Mouse (Mus musculus) forebrain, embryonic 11.5 days (tissue): ENCODE results near the gene Tbl1x. TPM values are rescaled to one million over a fixed set of nuclear protein-coding genes. Genes with fewer than 3 reads are reported as not detected.

Source experiments
- ATAC-seq: fragments of 200-750 bp; cut with Nextera tagmentation; replicated peaks from 2 replicates; pipeline ENCODE4 v1.8.0; 2017; ENCODE audit warnings: moderate TSS enrichment; ENCODE audit not compliant: low FRiP score
- DNase-seq: peaks from one replicate; pipeline ENCODE4 v3.0.0-alpha.2; 2017; ENCODE audit warnings: low spot score
- H3K27ac ChIP-seq: fragments of 300-500 bp; sonication (generic); 2 replicates; pipeline ENCODE4 v1.5.1; 2014; ENCODE audit warnings: low read depth, low read length
- H3K27me3 ChIP-seq: fragments of 300-500 bp; sonication (generic); 2 replicates; pipeline ENCODE4 v1.6.1; 2014; ENCODE audit warnings: mild to moderate bottlenecking, low read length, mixed read lengths; ENCODE audit not compliant: control insufficient read depth, insufficient read depth
- H3K36me3 ChIP-seq: fragments of 300-500 bp; sonication (generic); 2 replicates; pipeline ENCODE4 v1.6.1; 2014; ENCODE audit warnings: mild to moderate bottlenecking, low read length, moderate library complexity, mixed read lengths; ENCODE audit not compliant: control insufficient read depth, insufficient read depth
- H3K4me1 ChIP-seq: fragments of 300-500 bp; sonication (generic); replicated peaks from 2 replicates; pipeline ENCODE4 v1.6.1; 2014; ENCODE audit warnings: low read length, mixed read lengths; ENCODE audit not compliant: control insufficient read depth, insufficient read depth
- H3K4me2 ChIP-seq: fragments of 300-500 bp; sonication (generic); 2 replicates; pipeline ENCODE4 v1.6.1; 2014; ENCODE audit warnings: low read depth, mild to moderate bottlenecking, low read length, moderate library complexity, mixed read lengths; ENCODE audit not compliant: severe bottlenecking
- H3K4me3 ChIP-seq: fragments of 300-500 bp; sonication (generic); 2 replicates; pipeline ENCODE4 v1.5.1; 2014; ENCODE audit warnings: low read depth, low read length
- H3K9ac ChIP-seq: fragments of 300-500 bp; sonication (generic); 2 replicates; pipeline ENCODE4 v1.6.1; 2014; ENCODE audit warnings: low read length
- H3K9me3 ChIP-seq: fragments of 300-500 bp; sonication (generic); 2 replicates; pipeline ENCODE4 v1.6.1; 2016; ENCODE audit warnings: low read length, mixed read lengths; ENCODE audit not compliant: control insufficient read depth
- WGBS: fragments of 180-500 bp; shearing (Covaris S2); extraction: QIAGEN DNeasy Blood & Tissue Kit; methylation state at CpG from one replicate; pipeline ENCODE4 v1.1.7; 2014; 5-methylcytosine and 5-hydroxymethylcytosine counted together
- polyA plus RNA-seq: library from polyadenylated mRNA; unstranded; fragments of >200 nt; fragmentation: Nextera tagmentation; extraction: Ambion mirVana; gene quantifications from 2 replicates; pipeline ENCODE4 v1.2.1, GENCODE M21; 2014

The Tbl1x gene
- polyA plus RNA-seq, 1 experiment from 2014 or later = 79.4 TPM

- WGBS = 70% methylated on average over 2 of the region's 2 CpGs
- H3K27ac ChIP-seq = no peak overlapping the region
Observed at GRCm38 (mm10) chrX:77608947-77609703, 98.3 kb downstream of the Tbl1x start.

GRCm38 (mm10) chrX:77611938-77612337, 101.1 kb downstream of the Tbl1x start:
- ATAC-seq (no peak), DNase-seq (no peak)
- H3K4me3 ChIP-seq = no peak overlapping the region
- H3K27ac ChIP-seq = no peak overlapping the region
- no peaks in the 10 kb centered on the region for H3K9me3 ChIP-seq
- H3K9ac ChIP-seq = no peak overlapping the region
- H3K4me1 ChIP-seq = no peaks in the 10 kb centered on the region
- H3K36me3 ChIP-seq = no peaks in the 10 kb centered on the region
- no peak overlapping the region for H3K4me2 ChIP-seq
- no peaks in the 10 kb centered on the region for H3K27me3 ChIP-seq
- WGBS = 85% methylated on average over 3 of the region's 3 CpGs

More at GRCm38 (mm10) chrX:77608947-77609703, 98.3 kb downstream of the Tbl1x start:
- Histone ChIP-seq H3K9ac (no peak overlapping the region), H3K4me2 (no peak overlapping the region), H3K27me3 (no peaks in the 10 kb centered on the region), H3K36me3 (no peaks in the 10 kb centered on the region), H3K9me3 (no peaks in the 10 kb centered on the region), H3K4me1 (no peaks in the 10 kb centered on the region), H3K4me3 (no peak overlapping the region)
- DNase-seq (no peak), ATAC-seq (no peak)

GRCm38 (mm10) chrX:77613041-77613440, 102.2 kb downstream of the Tbl1x start:
- 100% methylated on average over 1 of the region's 1 CpGs for WGBS
- no peak overlapping the region for H3K4me3 ChIP-seq
- H3K27ac ChIP-seq = no peak overlapping the region
- no peaks in the 10 kb centered on the region for H3K9me3 ChIP-seq
- ATAC-seq (no peak), DNase-seq (no peak)
- no peaks in the 10 kb centered on the region for H3K4me1 ChIP-seq
- no peak overlapping the region for H3K9ac ChIP-seq
- no peak overlapping the region for H3K4me2 ChIP-seq
- H3K36me3 ChIP-seq = no peaks in the 10 kb centered on the region
- H3K27me3 ChIP-seq = no peaks in the 10 kb centered on the region

DNA sequence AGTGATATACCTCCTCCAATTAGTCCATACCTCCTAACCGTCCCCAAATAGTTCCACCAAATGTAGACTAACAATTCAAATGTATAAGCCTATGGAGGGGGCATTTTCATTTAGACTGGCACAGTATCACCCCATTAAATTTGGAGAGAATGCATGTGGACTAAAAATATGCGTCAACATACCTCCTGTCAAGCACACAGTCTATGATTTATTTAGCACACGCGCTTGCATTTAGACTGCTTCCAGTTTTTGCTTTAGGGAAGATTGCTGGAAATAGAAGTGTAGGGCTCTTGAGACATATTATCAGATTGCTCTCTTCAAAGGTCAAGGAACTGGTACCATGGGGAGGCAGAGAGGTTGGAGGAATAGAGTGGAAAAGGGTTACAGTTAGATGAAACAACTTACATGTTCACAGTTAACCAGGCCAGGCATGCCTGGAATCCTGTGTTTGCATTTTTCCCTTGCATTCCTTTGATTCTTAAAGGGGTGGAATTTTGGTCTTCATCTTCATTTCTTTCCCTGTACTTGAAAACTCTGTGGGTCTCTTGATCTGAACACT, 105.0 kb downstream of the Tbl1x start:
- no peaks in the 10 kb centered on the region for H3K27me3 ChIP-seq
- WGBS = 81% methylated on average over 4 of the region's 4 CpGs
- no peak for DNase-seq
- H3K36me3 ChIP-seq = no peaks in the 10 kb centered on the region
- no peak for ATAC-seq
- H3K4me1 ChIP-seq = no peaks in the 10 kb centered on the region
- no peak overlapping the region for H3K27ac ChIP-seq
- H3K4me3 ChIP-seq = no peak overlapping the region
- no peak overlapping the region for H3K9ac ChIP-seq
- no peaks in the 10 kb centered on the region for H3K9me3 ChIP-seq
- no peak overlapping the region for H3K4me2 ChIP-seq

GRCm38 (mm10) chrX:77617368-77618144, 106.7 kb downstream of the Tbl1x start:
- no peak overlapping the region for H3K4me2 ChIP-seq
- H3K4me3 ChIP-seq = no peak overlapping the region
- WGBS = 90% methylated on average over 6 of the region's 6 CpGs

DNA sequence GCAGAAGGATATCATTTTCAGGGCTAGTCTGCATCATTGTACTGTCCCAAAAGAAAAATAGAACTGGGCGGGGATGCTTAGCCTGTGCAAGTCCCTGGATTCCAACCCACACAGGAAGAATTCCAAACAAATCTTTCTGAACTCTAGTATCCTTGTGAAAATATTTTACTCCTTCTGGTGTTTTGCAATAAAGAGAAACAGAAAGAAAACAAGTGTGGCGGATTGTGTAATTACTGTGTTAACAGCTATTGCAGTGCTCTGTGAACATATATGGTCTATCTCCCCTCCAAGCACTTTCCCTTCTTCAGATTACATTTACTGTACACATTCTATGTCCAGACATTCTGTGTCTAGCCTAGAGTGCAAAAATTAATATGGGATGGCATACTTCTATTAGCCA, 119.6 kb downstream of the Tbl1x start:
- H3K4me2 ChIP-seq = no peak overlapping the region
- no peaks in the 10 kb centered on the region for H3K27me3 ChIP-seq
- H3K9ac ChIP-seq = no peak overlapping the region
- H3K27ac ChIP-seq = no peak overlapping the region
- no peak for DNase-seq
- H3K4me3 ChIP-seq = no peak overlapping the region
- H3K36me3 ChIP-seq = no peaks in the 10 kb centered on the region
- ATAC-seq = no peak
- 88% methylated on average over 2 of the region's 2 CpGs for WGBS
- no peaks in the 10 kb centered on the region for H3K9me3 ChIP-seq
- no peaks in the 10 kb centered on the region for H3K4me1 ChIP-seq

More at GRCm38 (mm10) chrX:77617368-77618144, 106.7 kb downstream of the Tbl1x start:
- Histone ChIP-seq H3K4me1 (no peaks in the 10 kb centered on the region), H3K9ac (no peak overlapping the region), H3K27me3 (no peaks in the 10 kb centered on the region), H3K27ac (no peak overlapping the region), H3K9me3 (no peaks in the 10 kb centered on the region), H3K36me3 (no peaks in the 10 kb centered on the region)
- no peak for DNase-seq
- ATAC-seq = no peak

DNA sequence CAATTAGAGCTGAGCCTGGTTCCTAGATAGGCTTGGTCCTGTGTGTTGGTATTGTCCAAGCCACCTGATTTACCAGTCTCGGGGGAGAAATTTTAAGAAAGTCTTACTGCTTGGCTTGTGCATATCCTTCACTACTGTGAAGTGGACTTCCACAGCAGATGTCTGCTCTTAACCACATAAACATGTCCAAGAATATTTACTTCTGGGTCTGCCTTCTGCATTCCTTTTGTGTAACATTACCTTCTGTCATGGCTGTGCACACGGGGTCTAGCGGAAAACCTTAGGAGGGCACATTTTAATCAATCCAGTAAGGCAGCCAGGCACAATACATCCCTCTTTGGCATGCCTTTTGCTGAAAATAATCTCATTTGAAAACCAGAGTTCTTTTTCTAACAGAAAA, 125.7 kb downstream of the Tbl1x start:
- WGBS = 74% methylated on average over 3 of the region's 3 CpGs
- DNase-seq (no peak), ATAC-seq (no peak)
- no peak overlapping the region for H3K27ac ChIP-seq
- H3K27me3 ChIP-seq = no peaks in the 10 kb centered on the region
- no peaks in the 10 kb centered on the region for H3K9me3 ChIP-seq
- no peak overlapping the region for H3K4me3 ChIP-seq
- H3K4me2 ChIP-seq = no peak overlapping the region
- H3K9ac ChIP-seq = no peak overlapping the region
- H3K36me3 ChIP-seq = no peaks in the 10 kb centered on the region
- no peaks in the 10 kb centered on the region for H3K4me1 ChIP-seq

GRCm38 (mm10) chrX:77638076-77638475, 127.3 kb downstream of the Tbl1x start:
- no peak overlapping the region for H3K4me2 ChIP-seq
- 22% methylated on average over 3 of the region's 3 CpGs for WGBS
- no peak overlapping the region for H3K9ac ChIP-seq
- no peak overlapping the region for H3K4me3 ChIP-seq
- ATAC-seq = no peak
- H3K36me3 ChIP-seq = no peaks in the 10 kb centered on the region
- H3K4me1 ChIP-seq = no peaks in the 10 kb centered on the region
- no peaks in the 10 kb centered on the region for H3K27me3 ChIP-seq
- no peaks in the 10 kb centered on the region for H3K9me3 ChIP-seq
- H3K27ac ChIP-seq = no peak overlapping the region
- no peak for DNase-seq
